ENCODE assay signal across 9 mouse cellular contexts in the genomic region with DNA sequence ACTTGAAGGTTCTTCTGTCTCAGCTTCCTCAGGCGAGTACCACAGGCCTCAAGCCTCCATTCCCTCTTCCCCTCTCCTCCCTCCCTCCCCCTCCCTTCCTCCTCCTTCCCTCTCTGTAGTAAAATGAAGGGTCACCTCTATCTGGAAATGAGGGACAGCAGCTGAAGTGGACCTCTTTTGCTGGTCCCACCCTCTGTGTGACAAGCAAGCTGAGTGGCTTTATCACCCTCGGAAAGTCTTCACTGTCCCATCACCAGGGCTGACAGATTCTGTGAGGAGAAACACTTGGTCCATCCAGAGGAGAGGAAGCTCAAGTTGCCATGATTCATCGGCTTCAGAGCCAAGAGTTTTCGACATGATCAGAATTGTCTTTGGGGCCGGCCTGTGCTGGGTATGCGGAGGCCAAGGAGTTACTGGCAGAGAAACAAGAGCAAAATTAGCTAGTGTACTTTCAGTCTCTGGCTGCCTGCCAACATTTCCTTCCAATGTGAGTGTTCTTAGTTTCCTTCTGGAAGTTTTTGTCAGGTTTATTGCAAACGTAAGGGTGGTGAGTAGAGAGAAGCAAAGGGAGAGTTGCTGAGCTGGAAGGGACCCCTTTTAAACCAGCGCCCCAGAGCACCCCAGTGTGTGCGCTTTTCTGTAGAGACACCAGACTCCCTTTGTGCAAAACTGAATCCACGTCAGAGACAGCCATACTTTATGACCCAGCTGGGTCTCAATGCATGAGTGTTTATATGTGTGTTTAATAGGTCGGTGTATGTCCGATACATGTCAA.
DNase-seq lines count a peak whose midpoint lies in the region; ATAC-seq and TF ChIP-seq lines count a peak whose summit lies in the region.
"Had no signal": no experiment of that assay in that cellular context is flagged by ENCODE, and none has a peak within 500 bp of the region (broad histone marks: within the 10 kb centered on the region; RNA-seq: fewer than 3 reads in every experiment).

No protein-coding gene starts in this region.

- H3K4me3 ChIP-seq in forebrain, postnatal 0 days (ENCODE audit: low read depth, low read length) = no peak overlapping the region
- H3K4me3 ChIP-seq in forebrain, embryonic 11.5 days (ENCODE audit: low read depth, low read length) = no peak overlapping the region
- no peak overlapping the region for H3K4me3 ChIP-seq in embryonic facial prominence, embryonic 12.5 days
- H3K4me3 ChIP-seq in heart, embryonic 11.5 days (ENCODE audit: low read depth, low read length) = no peak overlapping the region
- no peak overlapping the region for H3K4me3 ChIP-seq in lung, embryonic 16.5 days (ENCODE audit: low read length)
- H3K4me3 ChIP-seq: erythroblast, embryonic 14.5 days had no signal

- H3K9ac ChIP-seq in forebrain, postnatal 0 days = no peak overlapping the region
- no peak overlapping the region for H3K9ac ChIP-seq in forebrain, embryonic 11.5 days (ENCODE audit: low read length)
- no peak overlapping the region for H3K9ac ChIP-seq in embryonic facial prominence, embryonic 12.5 days
- H3K9ac ChIP-seq in heart, embryonic 11.5 days (ENCODE audit: low read depth, low read length) = no peak overlapping the region
- H3K9ac ChIP-seq in lung, embryonic 16.5 days (ENCODE audit: low read length) = 0 out of 2 replicates have a peak overlapping the region, but pooled peaks have one; percentile 25

- H3K4me1 ChIP-seq in forebrain, postnatal 0 days (ENCODE audit: insufficient read depth) = no peaks in the 10 kb centered on the region
- no peaks in the 10 kb centered on the region for H3K4me1 ChIP-seq in forebrain, embryonic 11.5 days (replicated peaks; ENCODE audit: control insufficient read depth, insufficient read depth, low read length)
- peaks cover 13% of the 10 kb centered on the region; the same call in 1 of the 2 replicates for H3K4me1 ChIP-seq in embryonic facial prominence, embryonic 12.5 days
- peaks cover 32% of the 10 kb centered on the region for H3K4me1 ChIP-seq in heart, embryonic 11.5 days (ENCODE audit: control insufficient read depth, insufficient read depth, low read length)
- peaks cover 32% of the 10 kb centered on the region for H3K4me1 ChIP-seq in lung, embryonic 16.5 days (replicated peaks; ENCODE audit: control insufficient read depth, insufficient read depth, low read length)

- DNase-seq in forebrain, postnatal 0 days = peak; percentile 72
- no peak for DNase-seq in forebrain, embryonic 11.5 days (ENCODE audit: low spot score)
- DNase-seq in large intestine, adult 2 months (ENCODE audit: low read depth, low spot score) = peak; percentile 38
- DNase-seq in testis, postnatal 14 days (ENCODE audit: low spot score) = peak; percentile 80
- DNase-seq in thymus, postnatal 25 days = no peak

- H3K9me3 ChIP-seq in forebrain, postnatal 0 days (ENCODE audit: low read length) = no peaks in the 10 kb centered on the region
- H3K9me3 ChIP-seq in forebrain, embryonic 11.5 days (ENCODE audit: control insufficient read depth, low read length) = no peaks in the 10 kb centered on the region
- no peaks in the 10 kb centered on the region for H3K9me3 ChIP-seq in embryonic facial prominence, embryonic 12.5 days
- H3K9me3 ChIP-seq in heart, embryonic 11.5 days (replicated peaks; ENCODE audit: control insufficient read depth, low read length) = no peaks in the 10 kb centered on the region
- H3K9me3 ChIP-seq in lung, embryonic 16.5 days (ENCODE audit: control insufficient read depth, low read length) = no peaks in the 10 kb centered on the region

- peak; percentile 34 for ATAC-seq in forebrain, postnatal 0 days
- no peak for ATAC-seq in forebrain, embryonic 11.5 days (replicated peaks; ENCODE audit: low FRiP score)
- no peak for ATAC-seq in embryonic facial prominence, embryonic 12.5 days (ENCODE audit: insufficient number of reproducible peaks, insufficient read depth, low FRiP score, low TSS enrichment)
- ATAC-seq in heart, embryonic 11.5 days (replicated peaks; ENCODE audit: insufficient number of reproducible peaks, low FRiP score, low TSS enrichment) = peak; percentile 50; the same call in 1 of the 2 replicates
- ATAC-seq in lung, embryonic 16.5 days (ENCODE audit: low read depth) = peak; percentile 89

- 35% methylated on average over 12 of the region's 12 CpGs for WGBS in forebrain, postnatal 0 days
- 81% methylated on average over 12 of the region's 12 CpGs for WGBS in forebrain, embryonic 11.5 days
- WGBS in embryonic facial prominence, embryonic 12.5 days = 61% methylated on average over 12 of the region's 12 CpGs
- 42% methylated on average over 12 of the region's 12 CpGs for WGBS in heart, embryonic 11.5 days (ENCODE audit: insufficient replicate concordance)
- 28% methylated on average over 12 of the region's 12 CpGs for WGBS in large intestine, adult 2 months
- WGBS in lung, embryonic 16.5 days = 27% methylated on average over 12 of the region's 12 CpGs

- H3K36me3 ChIP-seq in forebrain, postnatal 0 days (ENCODE audit: insufficient read depth) = no peaks in the 10 kb centered on the region
- no peaks in the 10 kb centered on the region for H3K36me3 ChIP-seq in forebrain, embryonic 11.5 days (ENCODE audit: control insufficient read depth, insufficient read depth, low read length)
- H3K36me3 ChIP-seq in embryonic facial prominence, embryonic 12.5 days = no peaks in the 10 kb centered on the region
- H3K36me3 ChIP-seq in heart, embryonic 11.5 days (ENCODE audit: control insufficient read depth, insufficient read depth, low read length) = no peaks in the 10 kb centered on the region
- H3K36me3 ChIP-seq in lung, embryonic 16.5 days (ENCODE audit: control insufficient read depth, insufficient read depth, low read length) = no peaks in the 10 kb centered on the region

- H3K27ac ChIP-seq in forebrain, postnatal 0 days (ENCODE audit: low read depth, low read length) = no peak overlapping the region
- no peak overlapping the region for H3K27ac ChIP-seq in forebrain, embryonic 11.5 days (ENCODE audit: low read depth, low read length)
- 0 out of 2 replicates have a peak overlapping the region, but pooled peaks have one; percentile 37 for H3K27ac ChIP-seq in embryonic facial prominence, embryonic 12.5 days
- H3K27ac ChIP-seq in heart, embryonic 11.5 days (ENCODE audit: low read depth, low read length) = peak overlapping the region; percentile 77
- peak overlapping the region; percentile 95 for H3K27ac ChIP-seq in lung, embryonic 16.5 days (ENCODE audit: low read length)

- no peaks in the 10 kb centered on the region for H3K27me3 ChIP-seq in forebrain, postnatal 0 days (ENCODE audit: insufficient read depth, low read length)
- no peaks in the 10 kb centered on the region for H3K27me3 ChIP-seq in forebrain, embryonic 11.5 days (ENCODE audit: control insufficient read depth, insufficient read depth, low read length)
- H3K27me3 ChIP-seq in embryonic facial prominence, embryonic 12.5 days = no peaks in the 10 kb centered on the region
- no peaks in the 10 kb centered on the region for H3K27me3 ChIP-seq in heart, embryonic 11.5 days (ENCODE audit: control insufficient read depth, insufficient read depth, low read length)
- H3K27me3 ChIP-seq in lung, embryonic 16.5 days (ENCODE audit: control insufficient read depth, insufficient read depth, low read depth, low read length) = no peaks in the 10 kb centered on the region

- TF ChIP-seq CTCF in forebrain, postnatal 0 days (IDR thresholded peaks at IDR 0.05; ENCODE audit: low read depth) = no peak

- no peak overlapping the region for H3K4me2 ChIP-seq in forebrain, postnatal 0 days (ENCODE audit: low read depth)
- no peak overlapping the region for H3K4me2 ChIP-seq in forebrain, embryonic 11.5 days (ENCODE audit: low read depth, low read length, severe bottlenecking)
- no peak overlapping the region for H3K4me2 ChIP-seq in embryonic facial prominence, embryonic 12.5 days (replicated peaks)
- H3K4me2 ChIP-seq in heart, embryonic 11.5 days = peak overlapping the region; percentile 16; the same call in 1 of the 2 replicates
- H3K4me2 ChIP-seq in lung, embryonic 16.5 days (ENCODE audit: low read depth, low read length) = peak overlapping the region; percentile 28; the same call in 1 of the 2 replicates

Comparison
In these comparisons a context has a peak if more than half of its experiments do, and no peak if none do; other contexts are left out.
1. ATAC-seq: peak in forebrain, postnatal 0 days (single experiment), heart, embryonic 11.5 days (single experiment) and lung, embryonic 16.5 days (single experiment); none in forebrain, embryonic 11.5 days (single experiment) and embryonic facial prominence, embryonic 12.5 days (single experiment).
2. DNase-seq: peak in forebrain, postnatal 0 days (single experiment), large intestine, adult 2 months (single experiment) and testis, postnatal 14 days (single experiment); none in forebrain, embryonic 11.5 days (single experiment) and thymus, postnatal 25 days (single experiment).
3. H3K27ac ChIP-seq: peak in embryonic facial prominence, embryonic 12.5 days (single experiment), heart, embryonic 11.5 days (single experiment) and lung, embryonic 16.5 days (single experiment); none in forebrain, postnatal 0 days (single experiment) and forebrain, embryonic 11.5 days (single experiment).
4. H3K4me2 ChIP-seq: peak in heart, embryonic 11.5 days (single experiment) and lung, embryonic 16.5 days (single experiment); none in forebrain, postnatal 0 days (single experiment), forebrain, embryonic 11.5 days (single experiment) and embryonic facial prominence, embryonic 12.5 days (single experiment).